Mouse (Mus musculus) ovary, postnatal 10 days (tissue): ENCODE measurements around the gene Casp9.
A peak's percentile ranks its signal among the peaks of the same experiment; 100 is the strongest.
"Not testable (repeated sequence)": the region's sequence is repeated elsewhere in the genome, so short reads cannot be mapped to it uniquely, and the experiment has no call there.

ENCODE experiments used
- DNase-seq: peaks from one replicate; pipeline ENCODE4 v3.0.0; 2022; ENCODE audit warnings: low spot score

The Casp9 gene

GRCm38 (mm10) chr4:141793282-141794151 lies at the start of gene Casp9:
Casp9 (plus strand) TSS chr4:141793612.
- peak; percentile 93 for DNase-seq

- DNase-seq: no peak
These were observed 46.6 kb upstream of the Casp9 start, which contains the start of gene Agmat for GRCm38 (mm10) chr4:141746578-141747346. Agmat (plus strand) TSS chr4:141746672.

- no peak for DNase-seq
These were observed 43.9 kb upstream of the Casp9 start for GRCm38 (mm10) chr4:141749557-141749956.

GRCm38 (mm10) chr4:141750826-141751225 lies 42.6 kb upstream of the Casp9 start:
- DNase-seq: no peak

- DNase-seq: no peak
These were observed 41.9 kb upstream of the Casp9 start for GRCm38 (mm10) chr4:141751419-141752075.

- DNase-seq: no peak
These were observed 41.4 kb upstream of the Casp9 start for GRCm38 (mm10) chr4:141752076-141752421.

GRCm38 (mm10) chr4:141755375-141755930 lies 38.0 kb upstream of the Casp9 start:
- DNase-seq: no peak

GRCm38 (mm10) chr4:141757124-141757523 lies 36.3 kb upstream of the Casp9 start:
- DNase-seq: no peak

- DNase-seq: no peak
These were observed 34.4 kb upstream of the Casp9 start for GRCm38 (mm10) chr4:141758874-141759542.

- no peak for DNase-seq
These were observed 32.5 kb upstream of the Casp9 start for GRCm38 (mm10) chr4:141760942-141761341.

GRCm38 (mm10) chr4:141762102-141762598 lies 31.3 kb upstream of the Casp9 start:
- DNase-seq: no peak

- no peak for DNase-seq
These were observed 29.9 kb upstream of the Casp9 start for GRCm38 (mm10) chr4:141763476-141763875.

- no peak for DNase-seq
These were observed 28.4 kb upstream of the Casp9 start for GRCm38 (mm10) chr4:141765008-141765407.

GRCm38 (mm10) chr4:141766316-141766667 lies 27.1 kb upstream of the Casp9 start:
- no peak for DNase-seq

- DNase-seq: no peak
These were observed 26.6 kb upstream of the Casp9 start for GRCm38 (mm10) chr4:141766668-141767352.

GRCm38 (mm10) chr4:141767353-141768036 lies 25.9 kb upstream of the Casp9 start:
- no peak for DNase-seq

GRCm38 (mm10) chr4:141769501-141770160 lies 23.8 kb upstream of the Casp9 start:
- DNase-seq: no peak

- DNase-seq: no peak
These were observed 21.6 kb upstream of the Casp9 start for GRCm38 (mm10) chr4:141771823-141772222.

GRCm38 (mm10) chr4:141773019-141773418 lies 20.4 kb upstream of the Casp9 start:
- DNase-seq: not testable (repeated sequence)

GRCm38 (mm10) chr4:141779828-141780227 lies 13.6 kb upstream of the Casp9 start:
- no peak for DNase-seq
